Mouse (Mus musculus) C2C12 (cell line): ENCODE results near the gene Samd1. TPM values are rescaled to one million over a fixed set of nuclear protein-coding genes. Genes with fewer than 3 reads are reported as not detected.

Source experiments
- H3K27me3 ChIP-seq: one replicate; pipeline ENCODE4 v1.6.1; 2011; ENCODE audit not compliant: control insufficient read depth, insufficient read depth, insufficient read length
- H3K36me3 ChIP-seq: one replicate; pipeline ENCODE4 v1.6.1; 2011; ENCODE audit not compliant: control insufficient read depth, insufficient read depth
- H3K4me3 ChIP-seq: one replicate; pipeline ENCODE4 v1.5.1; 2011; ENCODE audit warnings: mild to moderate bottlenecking, control low read depth; ENCODE audit not compliant: poor library complexity, insufficient read depth, severe bottlenecking
- H3K79me2 ChIP-seq: one replicate; pipeline ENCODE4 v1.6.1; 2011; ENCODE audit not compliant: control insufficient read depth, insufficient read depth
- H3K79me3 ChIP-seq: one replicate; pipeline ENCODE4 v1.6.1; 2011; ENCODE audit warnings: low read depth, control low read depth
- H3ac ChIP-seq: one replicate; pipeline ENCODE3; 2011; ENCODE audit warnings: low read depth; ENCODE audit not compliant: control insufficient read depth, insufficient read length
- CEBPB ChIP-seq: IDR thresholded peaks from one replicate; pipeline ENCODE4 v1.6.1; 2011; ENCODE audit warnings: low read depth, mild to moderate bottlenecking, control low read depth, moderate library complexity
- CTCF ChIP-seq: IDR thresholded peaks from one replicate; pipeline ENCODE4 v1.5.1; 2011; ENCODE audit not compliant: control insufficient read depth, insufficient read depth, insufficient read length
- FOSL1 ChIP-seq: IDR thresholded peaks from one replicate; pipeline ENCODE4 v1.8.0; 2011; ENCODE audit warnings: mild to moderate bottlenecking, low read length; ENCODE audit not compliant: poor library complexity, insufficient read depth, severe bottlenecking
- MAX ChIP-seq: IDR thresholded peaks from one replicate; pipeline ENCODE4 v1.6.1; 2011; ENCODE audit warnings: mild to moderate bottlenecking, control low read depth
- MYOD1 ChIP-seq: IDR thresholded peaks from one replicate; pipeline ENCODE4 v1.6.1; 2011; ENCODE audit warnings: low read depth; ENCODE audit not compliant: control insufficient read depth, insufficient read length
- MYOG ChIP-seq: IDR thresholded peaks from one replicate; pipeline ENCODE4 v1.6.1; 2011; ENCODE audit not compliant: control insufficient read depth, insufficient read length; ENCODE audit errors: extremely low read depth
- USF1 ChIP-seq: IDR thresholded peaks from one replicate; pipeline ENCODE4 v1.6.1; 2011; ENCODE audit warnings: low read depth, mild to moderate bottlenecking, control low read depth, moderate library complexity
- polyA plus RNA-seq: library from polyadenylated mRNA; unstranded; fragments of >200 nt; fragmentation: generic; extraction: Trizol; gene quantifications from one replicate; pipeline ENCODE4 v1.2.1, GENCODE M21; 2012; ENCODE audit warnings: missing spikeins

Samd1 gene
- polyA plus RNA-seq, 1 experiment = 69.7 TPM

- Histone ChIP-seq H3ac (no peak overlapping the region), H3K36me3 (no peaks in the 10 kb centered on the region), H3K27me3 (no peaks in the 10 kb centered on the region), H3K4me3 (no peak overlapping the region), H3K79me3 (no peaks in the 10 kb centered on the region), H3K79me2 (no peaks in the 10 kb centered on the region)
- TF ChIP-seq MYOG (no peak), MYOD1 (no peak)
These were observed 28.4 kb downstream of the Samd1 start for GRCm38 (mm10) chr8:84025863-84026262.

DNA sequence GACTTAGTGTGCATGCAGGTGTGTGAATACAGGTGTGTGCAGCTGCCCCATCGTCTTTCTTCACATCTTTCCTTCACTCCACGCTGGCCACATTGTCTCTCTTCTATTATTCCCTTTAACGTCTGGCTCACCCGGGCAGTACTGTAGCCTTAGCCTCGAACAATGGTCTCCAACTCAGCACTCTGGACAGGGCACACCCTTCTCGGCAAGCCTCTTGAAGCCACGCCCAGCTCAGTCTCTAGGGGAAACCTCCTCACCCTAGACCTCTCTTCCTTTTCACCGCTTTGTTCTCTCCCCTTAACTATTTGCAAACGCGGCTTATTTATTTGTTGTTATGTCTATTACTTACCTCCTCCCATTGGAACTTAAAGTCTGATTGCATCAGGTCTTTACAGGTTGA lies 30.0 kb downstream of the Samd1 start:
- TF ChIP-seq MYOD1 (no peak), MAX (no peak), MYOG (no peak), FOSL1 (no peak), CTCF (no peak), USF1 (no peak), CEBPB (no peak)
- H3K4me3 ChIP-seq = no peak overlapping the region
- no peaks in the 10 kb centered on the region for H3K36me3 ChIP-seq
- H3K79me2 ChIP-seq = no peaks in the 10 kb centered on the region
- H3ac ChIP-seq = no peak overlapping the region
- no peaks in the 10 kb centered on the region for H3K79me3 ChIP-seq
- H3K27me3 ChIP-seq = no peaks in the 10 kb centered on the region

- H3K36me3 ChIP-seq = no peaks in the 10 kb centered on the region
- no peaks in the 10 kb centered on the region for H3K27me3 ChIP-seq
- no peaks in the 10 kb centered on the region for H3K79me2 ChIP-seq
- H3K79me3 ChIP-seq = no peaks in the 10 kb centered on the region
- H3K4me3 ChIP-seq = no peak overlapping the region
- TF ChIP-seq CEBPB (no peak), USF1 (no peak), CTCF (no peak), MYOG (no peak), MAX (no peak), FOSL1 (no peak), MYOD1 (no peak)
- no peak overlapping the region for H3ac ChIP-seq
These were observed 31.8 kb downstream of the Samd1 start for GRCm38 (mm10) chr8:84029272-84029671.

DNA sequence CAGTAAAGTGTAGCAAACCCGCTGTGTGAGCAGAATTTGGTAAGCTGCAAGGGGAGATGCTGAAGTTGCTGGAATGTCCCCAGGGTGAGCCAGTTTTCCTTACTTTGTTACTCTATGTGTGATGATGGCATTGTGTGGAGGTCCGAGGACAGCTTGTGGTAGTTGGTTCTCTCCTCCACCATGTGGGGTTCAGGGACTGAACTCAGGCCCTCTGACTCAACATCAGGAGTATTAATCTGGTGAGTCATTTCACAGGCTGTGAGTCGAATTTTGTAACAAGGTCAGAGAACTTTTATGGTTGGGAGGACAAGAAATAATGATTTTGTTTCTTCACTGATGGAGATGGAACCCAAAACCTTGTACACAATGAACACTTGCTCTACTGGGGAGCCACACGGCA lies 35.3 kb downstream of the Samd1 start:
- H3ac ChIP-seq = no peak overlapping the region
- no peaks in the 10 kb centered on the region for H3K27me3 ChIP-seq
- no peaks in the 10 kb centered on the region for H3K36me3 ChIP-seq
- TF ChIP-seq MYOD1 = no peak
- no peak for TF ChIP-seq MYOG
- TF ChIP-seq CEBPB = peak; percentile 19
- no peak for TF ChIP-seq USF1
- TF ChIP-seq FOSL1 = peak; percentile 49
- TF ChIP-seq CTCF = no peak
- no peak for TF ChIP-seq MAX
- no peak overlapping the region for H3K4me3 ChIP-seq
- no peaks in the 10 kb centered on the region for H3K79me2 ChIP-seq
- no peaks in the 10 kb centered on the region for H3K79me3 ChIP-seq

DNA sequence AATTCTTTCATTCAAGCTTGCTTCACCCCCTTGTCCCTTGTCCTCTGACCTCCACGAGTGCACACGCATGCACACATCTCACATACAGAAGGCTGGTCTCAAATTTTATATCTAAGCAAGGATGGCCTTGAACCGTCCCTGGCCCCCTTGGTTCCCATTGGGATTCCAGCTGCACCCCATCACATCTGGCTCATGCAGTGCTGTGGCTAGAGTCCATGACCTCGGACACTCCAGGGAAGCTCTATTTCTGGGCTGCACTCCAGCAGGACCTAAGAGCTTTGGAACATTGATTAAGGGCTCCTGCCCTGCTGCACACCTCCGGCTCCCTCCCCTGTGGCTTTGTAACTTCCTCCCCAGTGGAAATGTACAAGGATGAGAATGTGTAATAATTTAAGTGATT lies 40.5 kb downstream of the Samd1 start:
- Histone ChIP-seq H3K27me3 (no peaks in the 10 kb centered on the region), H3K79me3 (no peaks in the 10 kb centered on the region), H3ac (no peak overlapping the region), H3K36me3 (no peaks in the 10 kb centered on the region), H3K79me2 (no peaks in the 10 kb centered on the region), H3K4me3 (no peak overlapping the region)
- TF ChIP-seq USF1 (no peak), MYOD1 (no peak), MAX (no peak), FOSL1 (no peak), CTCF (no peak), CEBPB (no peak)

- H3K27me3 ChIP-seq = no peaks in the 10 kb centered on the region
- peak; percentile 43 for TF ChIP-seq CTCF
- TF ChIP-seq CEBPB = no peak
- no peak for TF ChIP-seq FOSL1
These were observed 41.6 kb downstream of the Samd1 start for GRCm38 (mm10) chr8:84039050-84039449.

More at GRCm38 (mm10) chr8:84039050-84039449, 41.6 kb downstream of the Samd1 start:
- Histone ChIP-seq H3K79me3 (no peaks in the 10 kb centered on the region), H3ac (no peak overlapping the region), H3K4me3 (no peak overlapping the region), H3K36me3 (no peaks in the 10 kb centered on the region), H3K79me2 (no peaks in the 10 kb centered on the region)
